ENCODE assay signal across 14 mouse cellular contexts in the genomic region with DNA sequence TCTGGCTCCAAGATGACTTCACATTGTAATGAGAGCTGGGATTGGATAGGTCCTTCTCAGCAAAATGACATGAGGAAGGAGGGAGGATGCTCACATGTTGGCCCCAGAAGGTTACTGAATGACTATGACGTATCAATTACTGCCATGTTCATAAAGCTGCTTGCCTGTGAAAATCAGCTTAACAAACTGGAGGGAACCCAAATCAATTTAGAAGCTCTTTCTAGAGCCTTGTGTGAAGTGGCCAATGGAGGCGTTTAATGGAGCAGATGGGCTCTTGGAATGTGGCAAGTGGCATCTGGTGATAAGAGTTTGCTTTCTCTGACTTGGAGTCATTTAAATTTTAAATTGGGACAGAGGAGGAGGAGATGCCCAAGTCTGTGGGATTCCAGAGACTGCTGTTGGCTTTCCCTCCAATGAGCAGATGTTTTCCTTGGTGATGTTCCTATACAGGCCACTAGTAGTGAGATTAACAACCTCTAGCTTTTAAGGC.
DNase-seq lines count a peak whose midpoint lies in the region; ATAC-seq and TF ChIP-seq lines count a peak whose summit lies in the region.
"Had no signal": no experiment of that assay in that cellular context is flagged by ENCODE, and none has a peak within 500 bp of the region (broad histone marks: within the 10 kb centered on the region; RNA-seq: fewer than 3 reads in every experiment).

No protein-coding gene starts in this region.

- H3K9ac ChIP-seq in midbrain, embryonic 14.5 days (replicated peaks; ENCODE audit: low read length) = no peak overlapping the region
- no peak overlapping the region for H3K9ac ChIP-seq in liver, postnatal 0 days (replicated peaks)

- no peak overlapping the region for H3K4me3 ChIP-seq in layer of hippocampus, adult 2 months
- H3K4me3 ChIP-seq in midbrain, embryonic 14.5 days (replicated peaks; ENCODE audit: low read depth, low read length) = no peak overlapping the region
- H3K4me3 ChIP-seq in liver, postnatal 0 days (ENCODE audit: low read depth, low read length) = no peak overlapping the region
- H3K4me3 ChIP-seq: megakaryocyte, embryonic 14.5 days had no signal

- WGBS in midbrain, embryonic 14.5 days = 42% methylated on average over 2 of the region's 2 CpGs
- WGBS in liver, postnatal 0 days (ENCODE audit: insufficient replicate concordance) = 53% methylated on average over 2 of the region's 2 CpGs

- H3K27me3 ChIP-seq in midbrain, embryonic 14.5 days (ENCODE audit: control insufficient read depth, insufficient read depth, low read length) = no peaks in the 10 kb centered on the region
- no peaks in the 10 kb centered on the region for H3K27me3 ChIP-seq in liver, postnatal 0 days (ENCODE audit: insufficient read depth, low read length)
- H3K27me3 ChIP-seq: megakaryocyte, embryonic 14.5 days had no signal

- no peak for TF ChIP-seq EP300 in liver, postnatal 0 days (IDR thresholded peaks at IDR 0.05; ENCODE audit: low read depth)

- peak; percentile 76 for ATAC-seq in midbrain, embryonic 14.5 days (ENCODE audit: low FRiP score, low TSS enrichment)
- ATAC-seq in cerebellum, adult (ENCODE audit: insufficient number of reproducible peaks, low FRiP score, low TSS enrichment) = no peak
- no peak for ATAC-seq in liver, postnatal 0 days
- ATAC-seq: intestine, embryonic 16.5 days had no signal

- H3K27ac ChIP-seq in layer of hippocampus, adult 2 months = no peak overlapping the region
- H3K27ac ChIP-seq in midbrain, embryonic 14.5 days (replicated peaks; ENCODE audit: low read depth, low read length) = no peak overlapping the region
- no peak overlapping the region for H3K27ac ChIP-seq in liver, postnatal 0 days (ENCODE audit: low read depth)

- H3K36me3 ChIP-seq in midbrain, embryonic 14.5 days (ENCODE audit: control insufficient read depth, insufficient read depth, low read length) = no peaks in the 10 kb centered on the region
- H3K36me3 ChIP-seq in liver, postnatal 0 days (replicated peaks; ENCODE audit: insufficient read depth, low read length) = no peaks in the 10 kb centered on the region
- H3K36me3 ChIP-seq: G1E had no signal

- no peaks in the 10 kb centered on the region for H3K9me3 ChIP-seq in midbrain, embryonic 14.5 days (ENCODE audit: control insufficient read depth, low read length)
- H3K9me3 ChIP-seq in liver, postnatal 0 days (ENCODE audit: low read length) = no peaks in the 10 kb centered on the region
- H3K9me3 ChIP-seq: megakaryocyte, embryonic 14.5 days had no signal

- DNase-seq in brain, adult 2 months (ENCODE audit: low read depth, low spot score) = peak; percentile 86
- DNase-seq in embryo, embryonic 11 days = peak; percentile 5
- DNase-seq in layer of hippocampus, adult 2 months (ENCODE audit: low spot score in 2 of 2) = peak; percentile 56 to 81
- DNase-seq in midbrain, embryonic 14.5 days = peak; percentile 48
- DNase-seq in adrenal gland, postnatal 14 days = no peak
- DNase-seq in liver, postnatal 0 days = no peak
- DNase-seq: adrenal gland, postnatal 10 days; gastrocnemius, postnatal 36 days; thymus, postnatal 14 days had no signal

- H3K4me1 ChIP-seq in midbrain, embryonic 14.5 days (ENCODE audit: control insufficient read depth, insufficient read depth, low read length) = no peaks in the 10 kb centered on the region
- H3K4me1 ChIP-seq in liver, postnatal 0 days (ENCODE audit: insufficient read depth) = no peaks in the 10 kb centered on the region
- H3K4me1 ChIP-seq: megakaryocyte, embryonic 14.5 days had no signal

- peak; percentile 43; the same call in 1 of the 2 replicates for TF ChIP-seq CTCF in layer of hippocampus, adult 2 months (conservative IDR thresholded peaks at IDR 0.05)
- no peak for TF ChIP-seq CTCF in liver, postnatal 0 days (IDR thresholded peaks at IDR 0.05; ENCODE audit: low read depth)

- no peak overlapping the region for H3K4me2 ChIP-seq in midbrain, embryonic 14.5 days (ENCODE audit: low read length)
- no peak overlapping the region for H3K4me2 ChIP-seq in liver, postnatal 0 days (ENCODE audit: low read depth, low read length)
- H3K4me2 ChIP-seq: liver, embryonic 11.5 days had no signal

Comparison
In these comparisons a context has a peak if more than half of its experiments do, and no peak if none do; other contexts are left out.
1. DNase-seq: peak in brain, adult 2 months (single experiment), embryo, embryonic 11 days (single experiment), layer of hippocampus, adult 2 months (2 of 2) and midbrain, embryonic 14.5 days (single experiment); none in adrenal gland, postnatal 14 days (single experiment) and liver, postnatal 0 days (single experiment).